Mouse (Mus musculus): ENCODE data around the gene Gm27179.
"Not testable (repeated sequence)": the region's sequence is repeated elsewhere in the genome, so short reads cannot be mapped to it uniquely, and the experiment has no call there.

The Gm27179 gene

GRCm38 (mm10) chr14:69473941-69474646 is 38.3 kb downstream of the Gm27179 start:
- POLR2A ChIA-PET, CTCF ChIA-PET: not testable (repeated sequence)

GRCm38 (mm10) chr14:69473322-69473721 is 39.0 kb downstream of the Gm27179 start:
- CTCF ChIA-PET, POLR2A ChIA-PET: not testable (repeated sequence)

GRCm38 (mm10) chr14:69470122-69470708 is 42.1 kb downstream of the Gm27179 start:
- CTCF ChIA-PET, POLR2A ChIA-PET: not testable (repeated sequence)

GRCm38 (mm10) chr14:69467612-69468366 is 44.6 kb downstream of the Gm27179 start:
- POLR2A ChIA-PET: not testable (repeated sequence)

GRCm38 (mm10) chr14:69464465-69464864 is 47.9 kb downstream of the Gm27179 start:
- POLR2A ChIA-PET, CTCF ChIA-PET: not testable (repeated sequence)

More at GRCm38 (mm10) chr14:69467612-69468366, 44.6 kb downstream of the Gm27179 start:
- CTCF ChIA-PET: not testable (repeated sequence)

All from embryonic stem cell, embryonic (primary cell).